Mouse (Mus musculus): ENCODE measurements around the gene Gdi2.

DNA sequence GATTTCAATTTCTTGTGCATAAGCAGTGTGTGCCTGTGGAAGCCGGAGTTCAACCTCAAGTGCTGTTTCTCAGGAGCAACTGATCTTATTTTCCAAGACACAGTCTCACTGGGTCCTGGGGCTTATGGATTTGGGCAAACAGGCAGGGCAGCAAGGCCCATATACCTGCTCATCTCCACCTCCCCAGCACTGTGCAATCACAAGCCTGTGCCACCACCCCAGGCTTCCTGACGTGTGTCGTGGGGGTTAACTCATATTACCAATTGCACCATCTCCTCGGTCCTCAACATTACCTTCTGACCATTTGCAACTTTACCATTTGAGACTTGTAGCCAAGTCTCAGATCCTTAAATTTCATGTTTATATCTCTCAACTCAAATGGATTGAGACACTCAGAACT lies 3.7 kb upstream of the Gdi2 start:
- TF ChIP-seq CTCF (IDR thresholded peaks at IDR 0.05; ENCODE audit: extremely low read depth, insufficient read length, insufficient replicate concordance, low read depth, low read length): no peak
- no peak for TF ChIP-seq POLR2A (IDR thresholded peaks at IDR 0.05; ENCODE audit: low read depth, low read length)

Measured in small intestine, adult 2 months (tissue).